Mouse (Mus musculus): Measurements from ENCODE around the gene Epo. TPM values are rescaled to one million over a fixed set of nuclear protein-coding genes. Genes with fewer than 3 reads are reported as not detected.

Gene Epo
- polyA plus RNA-seq, 1 experiment, result not detected

DNA sequence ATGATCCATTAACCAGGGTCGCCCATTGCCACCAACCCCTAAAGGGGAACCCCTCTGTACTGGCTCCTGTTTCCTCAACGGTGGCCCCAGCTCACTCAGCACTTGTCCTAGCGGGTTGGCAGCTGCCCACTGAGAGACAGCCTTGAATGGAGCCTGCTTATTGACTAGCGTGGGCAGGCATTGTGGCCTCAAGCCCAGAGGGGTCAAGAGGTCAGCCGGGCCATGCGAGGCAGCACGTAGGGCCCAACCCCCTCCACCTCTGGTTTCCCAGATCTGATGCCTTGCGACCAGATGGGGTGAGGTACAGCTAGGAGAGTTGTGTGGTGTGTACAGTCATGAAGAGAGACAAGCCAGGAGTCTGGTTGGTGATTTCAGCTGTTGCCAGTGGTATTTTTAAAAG is 51.1 kb downstream of the Epo start:
- Histone ChIP-seq H3K4me1 (ENCODE audit: control insufficient read depth, insufficient read depth, low read length) (peaks cover 4% of the 10 kb centered on the region), H3K27ac (ENCODE audit: insufficient read depth, low read depth, low read length) (no peak overlapping the region), H3K4me3 (ENCODE audit: insufficient read depth, low read depth, low read length) (no peak overlapping the region)
- TF ChIP-seq CTCF (IDR thresholded peaks at IDR 0.05; ENCODE audit: insufficient read depth, low read depth, low read length) (no peak), POLR2A (IDR thresholded peaks at IDR 0.05; ENCODE audit: insufficient read depth, low read depth, low read length) (no peak)
- 24% methylated on average over 8 of the region's 8 CpGs for WGBS

DNA sequence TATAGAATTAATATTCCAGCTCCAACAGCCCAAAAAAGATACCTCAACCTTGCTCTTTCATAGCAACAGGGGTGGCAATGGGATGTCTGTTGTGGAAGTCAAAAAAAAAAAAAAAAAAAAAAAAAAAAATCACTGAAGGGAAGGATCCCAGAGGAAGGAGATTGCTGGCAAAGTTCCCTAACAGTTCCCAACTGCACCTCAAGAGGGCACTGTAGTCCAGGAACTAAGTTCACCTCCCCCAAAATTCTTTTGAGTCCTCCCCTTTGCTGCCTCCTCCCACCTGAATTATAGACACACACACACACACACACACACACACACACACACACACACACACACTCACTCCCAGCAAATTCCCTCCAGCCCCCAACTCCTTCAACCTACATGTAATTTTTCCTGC is 51.9 kb downstream of the Epo start:
- H3K4me3 ChIP-seq (ENCODE audit: insufficient read depth, low read depth, low read length), result no peak overlapping the region
- peaks cover 4% of the 10 kb centered on the region for H3K4me1 ChIP-seq (ENCODE audit: control insufficient read depth, insufficient read depth, low read length)

DNA sequence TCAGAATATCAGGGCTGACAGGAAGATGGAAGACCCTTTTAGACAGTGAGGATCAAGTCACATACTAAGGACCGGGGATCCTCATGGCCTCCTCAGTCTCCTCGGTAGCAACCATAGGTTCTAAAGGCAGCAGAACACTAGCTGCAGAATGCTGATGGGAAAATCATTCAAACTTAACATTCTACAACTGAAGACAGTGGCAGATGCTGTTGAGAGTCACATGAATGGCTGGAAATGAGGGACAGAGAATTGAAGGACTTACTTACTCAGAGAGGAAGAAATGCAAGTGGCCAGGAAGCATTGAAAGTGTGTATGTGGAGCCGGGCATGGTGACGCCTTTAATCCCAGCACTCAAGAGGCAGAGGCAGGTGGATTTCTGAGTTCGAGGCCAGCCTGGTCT is 56.1 kb downstream of the Epo start, which contains the start of gene Zan:
Zan (minus strand) TSS at position 101 of the 400 bp plus-strand sequence.
- Histone ChIP-seq H3K4me1 (ENCODE audit: control insufficient read depth, insufficient read depth, low read length) (no peaks in the 10 kb centered on the region), H3K27ac (ENCODE audit: insufficient read depth, low read depth, low read length) (no peak within 1 kb of the TSS), H3K4me3 (ENCODE audit: insufficient read depth, low read depth, low read length) (no peak within 1 kb of the TSS)
- 87% methylated on average over 5 of the region's 5 CpGs for WGBS
- TF ChIP-seq CTCF (IDR thresholded peaks at IDR 0.05; ENCODE audit: insufficient read depth, low read depth, low read length) (no peak), POLR2A (IDR thresholded peaks at IDR 0.05; ENCODE audit: insufficient read depth, low read depth, low read length) (no peak)

More for the DNA sequence above, 51.9 kb downstream of the Epo start:
- no peak overlapping the region for H3K27ac ChIP-seq (ENCODE audit: insufficient read depth, low read depth, low read length)
- TF ChIP-seq CTCF (IDR thresholded peaks at IDR 0.05; ENCODE audit: insufficient read depth, low read depth, low read length), result 0 out of 2 replicates have a peak, but pooled peaks have one; percentile 25
- no peak for TF ChIP-seq POLR2A (IDR thresholded peaks at IDR 0.05; ENCODE audit: insufficient read depth, low read depth, low read length)

DNA sequence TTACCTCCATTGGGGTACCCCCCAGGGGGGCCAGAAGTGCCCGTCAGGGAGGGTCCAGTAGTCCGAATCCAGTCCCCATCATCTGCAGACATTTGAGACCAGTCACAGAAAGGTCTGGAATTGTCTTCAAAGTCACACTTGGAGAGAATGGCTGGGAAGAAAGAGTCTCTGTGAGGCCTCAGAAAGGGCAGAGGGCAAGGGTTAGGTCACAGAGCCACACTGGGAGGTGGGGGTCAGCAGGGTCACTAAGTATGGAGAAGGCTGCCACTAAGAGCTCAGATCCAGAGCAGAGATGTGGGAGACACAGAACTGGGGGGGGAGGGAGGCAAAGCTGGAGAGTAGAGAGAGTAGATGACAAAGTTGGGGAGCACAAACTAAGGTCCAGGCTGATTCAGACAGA is 58.7 kb downstream of the Epo start:
- Histone ChIP-seq H3K4me1 (ENCODE audit: control insufficient read depth, insufficient read depth, low read length) (no peaks in the 10 kb centered on the region), H3K4me3 (ENCODE audit: insufficient read depth, low read depth, low read length) (no peak overlapping the region), H3K27ac (ENCODE audit: insufficient read depth, low read depth, low read length) (no peak overlapping the region)
- TF ChIP-seq CTCF (IDR thresholded peaks at IDR 0.05; ENCODE audit: insufficient read depth, low read depth, low read length) (no peak), POLR2A (IDR thresholded peaks at IDR 0.05; ENCODE audit: insufficient read depth, low read depth, low read length) (no peak)
- WGBS, result 63% methylated on average over 2 of the region's 2 CpGs

DNA sequence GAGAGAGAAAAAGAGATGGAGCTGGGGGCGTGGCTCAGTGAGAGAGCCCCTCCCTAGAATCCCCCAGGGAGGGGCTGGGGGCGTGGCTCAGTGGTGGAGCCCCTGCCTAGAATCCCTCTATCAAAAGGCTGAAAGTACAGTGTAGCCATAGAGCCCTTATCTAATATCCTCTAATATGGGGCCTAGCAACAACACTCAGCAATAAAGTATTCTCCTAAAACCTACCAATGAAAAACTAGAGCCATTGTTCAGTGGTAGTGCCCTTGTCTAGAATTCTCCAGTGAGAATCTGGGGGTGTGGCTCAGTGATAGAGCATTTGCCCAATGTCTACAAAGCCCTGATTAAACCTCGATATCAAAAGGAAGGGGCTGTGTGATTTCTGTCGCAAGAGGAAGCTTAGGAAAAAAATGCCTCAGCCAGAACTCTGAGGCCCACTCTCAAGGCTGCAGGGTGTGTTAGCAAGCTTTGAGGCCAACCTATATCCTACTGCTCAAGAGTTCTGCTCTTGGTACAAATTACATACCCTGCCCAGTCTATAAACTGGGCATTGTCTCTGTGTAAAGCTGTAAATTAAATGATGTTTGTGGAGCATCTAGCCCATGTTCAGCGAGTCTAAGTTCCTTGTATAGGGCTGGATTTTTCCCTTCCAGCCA is 60.7 kb downstream of the Epo start:
- TF ChIP-seq CTCF (IDR thresholded peaks at IDR 0.05; ENCODE audit: insufficient read depth, low read depth, low read length) (no peak), POLR2A (IDR thresholded peaks at IDR 0.05; ENCODE audit: insufficient read depth, low read depth, low read length) (no peak)
- WGBS, result 52% methylated on average over 5 of the region's 5 CpGs
- no peak overlapping the region for H3K27ac ChIP-seq (ENCODE audit: insufficient read depth, low read depth, low read length)
- no peaks in the 10 kb centered on the region for H3K4me1 ChIP-seq (ENCODE audit: control insufficient read depth, insufficient read depth, low read length)
- no peak overlapping the region for H3K4me3 ChIP-seq (ENCODE audit: insufficient read depth, low read depth, low read length)

DNA sequence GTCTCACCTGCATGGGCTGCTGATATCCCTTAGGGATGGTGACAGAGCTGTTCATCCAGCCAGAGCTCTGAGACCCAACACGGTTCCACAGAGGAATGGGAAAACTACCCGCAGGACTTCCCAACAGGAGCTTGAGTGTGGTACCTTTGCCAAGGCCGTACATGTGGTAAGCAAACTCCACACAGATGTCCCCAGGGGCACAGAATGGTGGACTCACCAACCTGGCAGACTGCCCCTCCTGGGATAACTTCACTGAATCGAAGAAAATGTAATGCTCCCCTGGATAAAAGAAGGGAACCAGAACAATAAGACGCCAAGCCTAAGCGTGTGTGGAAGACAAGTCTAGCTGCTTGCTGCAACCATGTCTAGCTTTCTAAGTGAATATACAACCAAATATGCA is 66.1 kb downstream of the Epo start:
- TF ChIP-seq CTCF (IDR thresholded peaks at IDR 0.05; ENCODE audit: insufficient read depth, low read depth, low read length) (no peak), POLR2A (IDR thresholded peaks at IDR 0.05; ENCODE audit: insufficient read depth, low read depth, low read length) (no peak)
- no peaks in the 10 kb centered on the region for H3K4me1 ChIP-seq (ENCODE audit: control insufficient read depth, insufficient read depth, low read length)
- H3K4me3 ChIP-seq (ENCODE audit: insufficient read depth, low read depth, low read length), result no peak overlapping the region
- no peak overlapping the region for H3K27ac ChIP-seq (ENCODE audit: insufficient read depth, low read depth, low read length)
- 95% methylated on average over 6 of the region's 6 CpGs for WGBS

DNA sequence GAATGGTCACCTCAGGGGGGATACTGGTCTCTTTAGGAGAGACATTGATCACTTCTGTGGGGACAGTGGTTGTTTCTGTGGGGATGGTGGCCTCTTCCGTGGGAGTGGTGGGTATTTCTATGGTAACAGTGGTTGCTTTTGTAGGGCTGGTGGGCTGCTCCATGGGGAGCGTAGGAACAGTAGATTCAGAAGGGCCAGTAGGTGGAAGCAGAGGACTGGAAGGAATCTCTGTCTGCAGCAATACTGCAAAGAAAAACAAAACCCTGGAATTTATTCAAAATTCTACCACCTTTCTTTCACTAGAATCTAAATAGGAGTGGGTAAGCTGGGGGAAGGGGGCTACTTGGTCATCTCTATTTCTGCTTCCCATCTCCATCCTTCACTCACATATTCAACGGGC is 68.0 kb downstream of the Epo start:
- H3K4me3 ChIP-seq (ENCODE audit: insufficient read depth, low read depth, low read length), result no peak overlapping the region
- no peak overlapping the region for H3K27ac ChIP-seq (ENCODE audit: insufficient read depth, low read depth, low read length)
- no peaks in the 10 kb centered on the region for H3K4me1 ChIP-seq (ENCODE audit: control insufficient read depth, insufficient read depth, low read length)
- 15% methylated on average over 3 of the region's 3 CpGs for WGBS
- TF ChIP-seq POLR2A (IDR thresholded peaks at IDR 0.05; ENCODE audit: insufficient read depth, low read depth, low read length), result no peak
- no peak for TF ChIP-seq CTCF (IDR thresholded peaks at IDR 0.05; ENCODE audit: insufficient read depth, low read depth, low read length)

DNA sequence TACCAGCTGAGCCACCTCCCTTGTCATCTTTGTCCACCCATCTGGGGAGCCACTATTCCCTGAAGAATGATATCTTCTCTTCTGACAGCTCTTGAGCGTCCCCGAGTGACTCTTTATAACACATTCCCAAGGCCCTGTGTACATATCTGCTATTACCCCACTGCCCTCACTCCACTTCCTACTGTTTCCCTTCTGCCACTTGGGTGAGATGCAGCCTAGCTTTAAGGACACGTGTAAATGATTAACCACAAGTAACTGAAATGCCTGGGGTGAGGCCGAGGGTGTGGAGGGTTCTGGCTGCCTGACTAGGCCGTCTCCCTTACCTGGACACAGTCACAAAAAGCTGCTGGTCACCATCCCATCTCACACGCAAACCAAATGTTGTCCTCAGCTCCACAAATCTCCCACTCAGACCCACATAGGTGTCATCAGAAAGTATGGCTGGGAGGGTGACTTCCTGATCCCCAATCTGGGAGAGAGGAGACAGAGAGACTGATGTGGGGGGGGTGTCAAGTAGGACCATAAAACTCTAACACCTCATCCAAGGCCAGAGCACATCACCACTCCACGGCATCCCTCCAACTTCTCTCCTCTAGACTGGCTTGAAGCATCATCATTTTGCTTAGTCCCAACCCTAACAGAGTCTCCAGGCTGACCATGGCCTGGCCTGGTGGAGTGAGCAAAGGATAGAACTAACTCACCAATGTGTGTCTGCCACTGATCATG is 77.0 kb downstream of the Epo start:
- 79% methylated on average over 7 of the region's 7 CpGs for WGBS
- no peak overlapping the region for H3K4me3 ChIP-seq (ENCODE audit: insufficient read depth, low read depth, low read length)

DNA sequence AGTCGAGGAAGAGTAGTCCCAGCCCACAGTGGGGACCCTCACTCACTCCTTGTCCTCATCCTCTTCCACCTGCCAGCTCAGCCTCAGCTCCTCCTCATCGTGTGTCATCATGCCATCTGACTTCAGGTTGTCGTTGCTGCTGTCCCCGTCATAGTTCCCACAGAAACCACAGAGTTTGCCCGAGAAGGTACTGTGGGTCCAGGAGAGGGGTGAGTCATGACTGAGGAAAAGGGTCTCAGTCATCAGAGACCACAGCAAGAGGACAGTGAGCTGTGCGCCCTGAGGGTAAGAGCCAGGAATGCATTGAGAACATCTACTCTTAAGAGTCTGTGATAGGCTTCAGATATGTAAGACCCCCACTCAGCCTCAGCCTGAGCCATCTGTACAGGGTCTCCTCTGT is 77.8 kb downstream of the Epo start:
- Histone ChIP-seq H3K4me1 (ENCODE audit: control insufficient read depth, insufficient read depth, low read length) (no peaks in the 10 kb centered on the region), H3K4me3 (ENCODE audit: insufficient read depth, low read depth, low read length) (no peak overlapping the region), H3K27ac (ENCODE audit: insufficient read depth, low read depth, low read length) (no peak overlapping the region)
- TF ChIP-seq CTCF (IDR thresholded peaks at IDR 0.05; ENCODE audit: insufficient read depth, low read depth, low read length) (no peak), POLR2A (IDR thresholded peaks at IDR 0.05; ENCODE audit: insufficient read depth, low read depth, low read length) (no peak)
- 85% methylated on average over 6 of the region's 6 CpGs for WGBS

More for the DNA sequence above, 77.0 kb downstream of the Epo start:
- no peak overlapping the region for H3K27ac ChIP-seq (ENCODE audit: insufficient read depth, low read depth, low read length)
- TF ChIP-seq POLR2A (IDR thresholded peaks at IDR 0.05; ENCODE audit: insufficient read depth, low read depth, low read length) (no peak), CTCF (IDR thresholded peaks at IDR 0.05; ENCODE audit: insufficient read depth, low read depth, low read length) (no peak)
- H3K4me1 ChIP-seq (ENCODE audit: control insufficient read depth, insufficient read depth, low read length), result no peaks in the 10 kb centered on the region
